Mouse (Mus musculus): ENCODE results near the gene Hyou1. TPM values are rescaled to one million over a fixed set of nuclear protein-coding genes. Genes with fewer than 3 reads are reported as not detected.
A peak's percentile ranks its signal among the peaks of the same experiment; 100 is the strongest.
"Not testable (repeated sequence)": the region's sequence is repeated elsewhere in the genome, so short reads cannot be mapped to it uniquely, and the experiment has no call there.

Hyou1 gene
- polyA plus RNA-seq, 1 experiment from 2014 or later = 30.8 TPM

DNA sequence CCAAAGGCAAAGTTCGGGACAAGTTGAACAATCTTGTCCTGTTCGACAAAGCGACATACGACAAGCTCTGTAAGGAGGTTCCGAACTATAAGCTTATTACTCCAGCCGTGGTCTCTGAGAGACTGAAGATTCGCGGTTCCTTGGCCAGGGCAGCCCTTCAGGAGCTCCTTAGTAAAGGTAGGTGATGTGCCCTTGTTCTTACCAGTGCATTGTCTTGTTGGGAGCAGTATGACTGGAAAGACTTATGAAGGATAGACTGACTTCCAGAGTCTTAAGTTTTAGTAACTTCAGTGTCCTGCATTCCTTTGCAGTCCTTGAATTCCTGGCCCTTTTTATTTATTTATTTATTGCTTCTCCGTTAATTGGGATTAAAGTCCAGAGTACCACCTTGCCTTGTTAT is 29.4 kb downstream of the Hyou1 start:
- WGBS = 76% methylated on average over 9 of the region's 9 CpGs
- not testable (repeated sequence) for H3K27ac ChIP-seq; ATAC-seq (ENCODE audit: insufficient number of reproducible peaks, insufficient read depth, low FRiP score, low TSS enrichment, low read depth); H3K27me3 ChIP-seq; H3K9me3 ChIP-seq
- Histone ChIP-seq H3K4me1 (peaks cover 20% of the 10 kb centered on the region), H3K4me3 (peak overlapping the region; percentile 77), H3K4me2 (peak overlapping the region; percentile 75), H3K36me3 (peaks cover 69% of the 10 kb centered on the region), H3K9ac (peak overlapping the region; percentile 91)

DNA sequence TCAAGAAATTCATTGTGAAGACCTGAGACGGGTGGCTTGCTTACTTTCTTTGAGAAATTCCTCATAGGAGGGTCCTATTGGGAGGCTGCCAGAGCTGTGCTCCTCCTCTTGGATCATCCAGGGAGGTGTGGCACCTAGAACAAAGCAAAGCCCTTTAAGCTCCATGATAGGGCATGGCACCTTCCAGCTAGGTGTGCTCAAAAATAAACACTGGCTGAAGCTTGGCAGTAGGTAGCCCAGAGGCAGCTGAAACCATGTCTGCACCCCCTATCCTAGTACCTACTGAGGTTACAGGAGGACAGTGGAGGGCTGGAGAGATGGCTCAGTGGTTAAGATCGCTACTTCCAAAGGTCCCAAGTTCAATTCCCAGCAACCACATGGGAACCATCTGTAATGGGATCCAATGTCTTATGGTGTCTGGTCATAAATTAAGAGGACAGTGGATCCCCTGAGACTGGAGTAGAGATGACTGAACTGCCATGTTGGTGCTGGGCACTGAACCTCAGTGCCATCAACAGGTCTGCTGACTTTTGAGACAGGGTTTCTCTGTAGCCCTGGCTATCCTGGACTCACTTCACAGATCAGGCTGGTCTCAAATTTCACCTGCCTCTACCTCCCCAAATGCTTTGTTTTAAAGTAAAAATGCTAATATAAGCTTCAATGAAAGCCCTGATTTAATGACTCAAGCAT is 31.5 kb downstream of the Hyou1 start:
- Histone ChIP-seq H3K27ac (no peak overlapping the region), H3K9ac (no peak overlapping the region), H3K36me3 (peaks cover 64% of the 10 kb centered on the region), H3K4me2 (no peak overlapping the region), H3K27me3 (no peaks in the 10 kb centered on the region), H3K4me3 (no peak overlapping the region), H3K4me1 (peaks cover 16% of the 10 kb centered on the region), H3K9me3 (no peaks in the 10 kb centered on the region)
- WGBS = 84% methylated on average over 2 of the region's 2 CpGs
- no peak for ATAC-seq (ENCODE audit: insufficient number of reproducible peaks, insufficient read depth, low FRiP score, low TSS enrichment, low read depth)

DNA sequence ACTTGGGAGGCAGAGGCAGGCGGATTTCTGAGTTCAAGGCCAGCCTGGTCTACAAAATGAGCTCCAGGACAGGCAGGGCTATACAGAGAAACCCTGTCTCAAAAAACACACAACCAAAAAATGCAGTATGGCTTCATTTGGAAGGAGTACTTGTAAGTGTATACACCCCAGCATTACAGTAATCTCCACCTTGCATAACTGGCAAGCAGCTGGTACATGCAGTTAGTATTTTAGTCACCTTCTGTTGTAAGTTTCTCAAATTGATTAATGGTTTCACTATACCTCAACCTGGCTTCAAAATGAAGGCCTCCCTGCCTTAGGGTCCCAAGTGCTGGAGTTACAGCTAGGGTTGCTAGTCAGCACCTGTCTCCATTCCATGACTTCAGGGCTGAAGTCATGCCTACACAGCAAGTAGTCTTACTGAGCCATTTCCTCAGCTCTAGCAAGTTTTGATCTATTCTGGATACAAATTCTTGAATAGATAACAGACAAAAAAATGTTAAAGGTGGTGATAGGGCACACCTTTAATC is 32.4 kb downstream of the Hyou1 start:
- no peak overlapping the region for H3K9ac ChIP-seq
- no peak overlapping the region for H3K4me3 ChIP-seq
- peaks cover 71% of the 10 kb centered on the region for H3K36me3 ChIP-seq
- H3K9me3 ChIP-seq = no peaks in the 10 kb centered on the region
- peaks cover 12% of the 10 kb centered on the region; the same call in 1 of the 2 replicates for H3K4me1 ChIP-seq
- H3K27me3 ChIP-seq = no peaks in the 10 kb centered on the region
- 84% methylated on average over 1 of the region's 1 CpGs for WGBS
- H3K4me2 ChIP-seq = no peak overlapping the region
- no peak overlapping the region for H3K27ac ChIP-seq
- no peak for ATAC-seq (ENCODE audit: insufficient number of reproducible peaks, insufficient read depth, low FRiP score, low TSS enrichment, low read depth)

DNA sequence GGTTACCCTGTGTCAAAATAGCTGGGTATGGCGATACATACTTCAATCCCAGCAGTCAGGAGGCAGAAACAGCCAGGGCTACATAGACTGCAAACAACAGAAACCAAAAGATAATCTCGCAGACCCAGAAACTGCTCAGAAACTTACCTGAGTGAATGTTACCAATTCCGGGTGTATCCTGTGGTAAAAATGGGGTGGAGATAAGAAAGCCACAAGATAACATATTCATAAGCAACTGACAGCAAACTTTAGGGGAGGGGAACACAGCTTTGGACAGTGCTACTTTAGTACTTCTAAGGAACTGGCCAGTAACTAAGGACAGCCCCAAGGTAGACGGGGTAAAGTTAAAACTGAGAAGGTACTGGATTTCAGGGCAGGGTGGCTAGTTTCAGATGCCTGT is 33.0 kb downstream of the Hyou1 start:
- 78% methylated on average over 4 of the region's 4 CpGs for WGBS

DNA sequence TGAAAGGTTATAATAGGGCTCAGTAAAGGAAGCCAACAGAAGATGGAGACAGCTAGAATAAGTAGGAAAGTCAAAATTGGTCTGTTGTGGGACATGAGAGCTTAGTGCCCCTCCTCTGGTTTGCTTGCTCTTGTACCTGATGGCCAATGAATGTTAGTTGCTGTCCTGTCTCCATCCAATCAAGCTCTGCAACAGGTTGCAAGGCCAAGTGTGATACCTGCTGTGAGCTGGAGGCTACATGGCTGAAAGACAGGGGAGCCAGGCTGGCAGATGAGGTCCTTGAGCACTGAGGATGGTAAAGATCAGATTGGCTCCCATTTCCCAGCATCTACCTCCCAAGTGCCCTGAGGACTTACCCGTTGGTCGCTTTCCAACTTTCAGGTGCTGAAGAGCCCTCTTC is 33.5 kb downstream of the Hyou1 start:
- Histone ChIP-seq H3K36me3 (peaks cover 71% of the 10 kb centered on the region), H3K4me1 (peaks cover 19% of the 10 kb centered on the region), H3K9ac (no peak overlapping the region), H3K9me3 (no peaks in the 10 kb centered on the region), H3K4me2 (no peak overlapping the region), H3K27ac (no peak overlapping the region), H3K27me3 (no peaks in the 10 kb centered on the region), H3K4me3 (no peak overlapping the region)
- WGBS = 79% methylated on average over 2 of the region's 2 CpGs
- ATAC-seq (ENCODE audit: insufficient number of reproducible peaks, insufficient read depth, low FRiP score, low TSS enrichment, low read depth) = no peak

More for the DNA sequence above, 33.0 kb downstream of the Hyou1 start:
- H3K9me3 ChIP-seq = no peaks in the 10 kb centered on the region
- no peak overlapping the region for H3K4me2 ChIP-seq
- no peak for ATAC-seq (ENCODE audit: insufficient number of reproducible peaks, insufficient read depth, low FRiP score, low TSS enrichment, low read depth)
- no peak overlapping the region for H3K9ac ChIP-seq
- peaks cover 16% of the 10 kb centered on the region for H3K4me1 ChIP-seq
- no peaks in the 10 kb centered on the region for H3K27me3 ChIP-seq
- H3K4me3 ChIP-seq = no peak overlapping the region
- H3K36me3 ChIP-seq = peaks cover 71% of the 10 kb centered on the region
- H3K27ac ChIP-seq = no peak overlapping the region

DNA sequence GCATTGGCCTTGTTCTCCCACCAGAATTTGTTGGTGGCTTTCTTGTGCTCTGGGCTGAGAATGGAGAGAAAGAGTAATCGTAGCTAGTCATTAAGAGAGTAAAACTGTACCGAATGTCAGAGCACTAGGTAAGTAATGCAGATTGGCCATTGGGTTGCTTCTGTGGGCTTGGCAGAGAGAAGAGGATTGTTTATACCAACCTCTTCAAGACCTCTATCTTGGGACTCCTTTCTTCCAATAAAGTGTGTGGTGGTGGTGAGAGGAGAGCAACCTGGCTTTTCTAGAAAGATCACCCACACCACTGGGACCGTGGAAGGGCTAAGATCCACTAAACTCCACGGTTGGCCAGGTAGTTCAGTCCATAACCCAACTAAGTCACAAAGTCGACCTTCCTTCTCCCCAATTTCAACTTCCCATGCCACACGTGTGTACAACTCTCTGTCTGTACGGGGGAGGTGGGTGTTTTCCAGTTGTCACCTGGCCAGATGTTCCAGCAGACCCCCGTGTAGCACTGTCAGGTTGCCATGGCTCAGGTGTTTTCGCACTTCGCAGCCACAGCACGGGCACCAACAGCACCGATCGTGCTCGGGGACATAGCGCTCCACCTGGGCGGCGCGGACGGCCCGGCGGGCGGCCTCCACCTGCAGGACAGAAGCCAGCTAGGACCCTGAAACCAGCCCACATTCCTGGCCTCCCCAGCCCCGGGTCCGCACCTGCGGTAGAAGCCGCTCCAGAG is 38.0 kb downstream of the Hyou1 start:
- H3K9me3 ChIP-seq = no peaks in the 10 kb centered on the region
- peak overlapping the region; percentile 68 for H3K27ac ChIP-seq
- ATAC-seq (ENCODE audit: insufficient number of reproducible peaks, insufficient read depth, low FRiP score, low TSS enrichment, low read depth) = no peak
- H3K9ac ChIP-seq = peak overlapping the region; percentile 92
- WGBS = 7% methylated on average over 26 of the region's 26 CpGs
- H3K27me3 ChIP-seq = no peaks in the 10 kb centered on the region
- peak overlapping the region; percentile 91 for H3K4me2 ChIP-seq
- peak overlapping the region; percentile 88 for H3K4me3 ChIP-seq
- H3K36me3 ChIP-seq = peaks cover 36% of the 10 kb centered on the region
- peaks cover 10% of the 10 kb centered on the region for H3K4me1 ChIP-seq

DNA sequence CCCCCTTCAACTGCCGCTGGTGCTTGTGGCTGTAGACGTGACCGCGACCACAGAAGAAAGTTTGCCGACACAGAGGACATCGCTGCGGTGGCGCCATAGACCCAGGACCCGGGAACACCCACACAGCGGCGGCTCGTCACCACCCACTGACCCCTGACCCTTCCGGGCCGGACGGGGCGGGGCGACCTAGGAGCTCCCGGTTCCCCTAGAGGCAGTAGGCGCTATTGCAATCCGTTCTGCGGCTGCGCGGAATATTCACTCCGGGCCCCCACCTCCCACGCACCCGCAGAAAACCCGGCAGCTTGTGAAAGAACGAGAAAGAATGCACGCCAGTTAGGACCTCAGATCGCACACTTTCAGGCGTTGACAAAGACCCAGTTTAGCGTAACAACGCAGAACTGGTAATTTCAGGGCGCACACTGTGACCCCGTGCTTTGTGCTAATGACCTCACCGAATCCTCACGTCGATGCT is 38.6 kb downstream of the Hyou1 start:
- Histone ChIP-seq H3K9ac (peak overlapping the region; percentile 92), H3K4me3 (peak overlapping the region; percentile 88), H3K36me3 (peaks cover 30% of the 10 kb centered on the region), H3K27me3 (no peaks in the 10 kb centered on the region), H3K27ac (peak overlapping the region; percentile 70), H3K4me2 (peak overlapping the region; percentile 91), H3K9me3 (no peaks in the 10 kb centered on the region), H3K4me1 (peaks cover 10% of the 10 kb centered on the region)
- under 1% methylated on average over 38 of the region's 38 CpGs for WGBS
- peak; percentile 70; the same call in 1 of the 2 replicates for ATAC-seq (ENCODE audit: insufficient number of reproducible peaks, insufficient read depth, low FRiP score, low TSS enrichment, low read depth)

DNA sequence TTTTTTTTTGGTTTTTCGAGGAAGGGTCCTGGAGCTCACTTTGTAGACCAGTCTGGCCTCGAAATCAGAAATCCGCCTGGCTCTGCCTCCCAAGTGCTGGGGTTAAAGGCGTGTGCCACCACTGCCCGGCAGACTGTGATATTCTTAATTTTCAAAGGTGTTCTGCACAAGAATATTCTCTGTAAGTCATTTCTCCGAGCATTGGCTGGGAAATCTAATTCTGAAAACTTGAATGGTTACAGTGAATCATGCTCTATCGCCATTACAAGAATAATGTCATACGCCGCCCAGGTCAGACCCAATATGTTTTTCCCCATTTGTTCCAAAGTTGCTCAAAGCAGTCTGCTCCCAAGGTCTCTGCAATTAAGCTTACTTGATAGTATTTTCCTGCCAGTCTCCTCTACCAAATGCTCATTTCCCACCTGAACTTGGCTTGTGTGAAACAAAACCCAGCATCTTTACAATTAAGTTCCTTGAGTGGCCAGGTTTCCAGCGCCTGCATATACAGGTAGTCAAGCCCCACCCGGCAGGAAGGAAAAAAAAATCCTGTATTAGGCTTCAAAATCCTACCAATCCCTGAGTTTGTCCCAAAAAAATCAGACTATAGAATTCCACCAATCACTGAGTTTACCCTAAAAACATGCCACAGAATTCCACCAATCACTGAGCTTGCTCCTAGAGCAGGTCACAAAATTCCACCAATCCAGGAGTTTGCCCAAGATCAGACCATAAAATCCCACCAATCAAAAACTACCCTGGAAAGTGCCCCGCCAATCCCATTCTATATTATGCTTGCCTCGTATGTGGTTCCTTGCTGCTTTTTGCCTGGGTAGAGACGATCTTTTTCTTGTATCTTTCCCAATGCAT is 39.5 kb downstream of the Hyou1 start, which contains the start of gene Ccdc84:
Ccdc84 (minus strand) TSS at position 51 of the 867 bp plus-strand sequence.
- Histone ChIP-seq H3K4me3 (peak within 1 kb of the TSS; percentile 88), H3K36me3 (peaks cover 22% of the 10 kb centered on the region), H3K9ac (peak within 1 kb of the TSS; percentile 92), H3K9me3 (no peaks in the 10 kb centered on the region), H3K4me1 (peaks cover 10% of the 10 kb centered on the region), H3K27me3 (no peaks in the 10 kb centered on the region), H3K27ac (peak within 1 kb of the TSS; percentile 70), H3K4me2 (peak within 1 kb of the TSS; percentile 91)
- no peak for ATAC-seq (ENCODE audit: insufficient number of reproducible peaks, insufficient read depth, low FRiP score, low TSS enrichment, low read depth)
- WGBS = 78% methylated on average over 14 of the region's 14 CpGs

DNA sequence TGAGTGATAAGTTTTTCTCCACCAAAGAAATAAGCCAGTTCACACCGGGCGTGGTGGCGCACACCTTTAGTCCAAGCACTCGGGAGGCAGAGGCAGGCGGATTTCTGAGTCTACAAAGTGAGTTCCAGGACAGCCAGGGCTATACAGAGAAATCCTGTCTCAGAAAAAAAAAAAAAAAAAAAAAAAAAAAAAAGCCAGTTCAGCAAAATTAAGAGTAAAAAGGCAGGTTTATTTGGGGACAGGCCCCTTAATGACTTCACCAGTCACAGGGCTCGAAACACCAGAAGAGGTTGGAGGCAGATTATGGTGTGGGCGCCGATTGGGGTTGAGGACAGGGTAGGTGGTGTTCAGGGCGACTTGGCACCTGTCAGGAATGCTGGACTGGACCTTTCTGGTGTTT is 40.4 kb downstream of the Hyou1 start:
- H3K27me3 ChIP-seq; ATAC-seq (ENCODE audit: insufficient number of reproducible peaks, insufficient read depth, low FRiP score, low TSS enrichment, low read depth); H3K9me3 ChIP-seq; H3K4me2 ChIP-seq; H3K9ac ChIP-seq; H3K4me1 ChIP-seq; H3K4me3 ChIP-seq; H3K27ac ChIP-seq: not testable (repeated sequence)
- peaks cover 14% of the 10 kb centered on the region for H3K36me3 ChIP-seq
- 94% methylated on average over 9 of the region's 9 CpGs for WGBS

DNA sequence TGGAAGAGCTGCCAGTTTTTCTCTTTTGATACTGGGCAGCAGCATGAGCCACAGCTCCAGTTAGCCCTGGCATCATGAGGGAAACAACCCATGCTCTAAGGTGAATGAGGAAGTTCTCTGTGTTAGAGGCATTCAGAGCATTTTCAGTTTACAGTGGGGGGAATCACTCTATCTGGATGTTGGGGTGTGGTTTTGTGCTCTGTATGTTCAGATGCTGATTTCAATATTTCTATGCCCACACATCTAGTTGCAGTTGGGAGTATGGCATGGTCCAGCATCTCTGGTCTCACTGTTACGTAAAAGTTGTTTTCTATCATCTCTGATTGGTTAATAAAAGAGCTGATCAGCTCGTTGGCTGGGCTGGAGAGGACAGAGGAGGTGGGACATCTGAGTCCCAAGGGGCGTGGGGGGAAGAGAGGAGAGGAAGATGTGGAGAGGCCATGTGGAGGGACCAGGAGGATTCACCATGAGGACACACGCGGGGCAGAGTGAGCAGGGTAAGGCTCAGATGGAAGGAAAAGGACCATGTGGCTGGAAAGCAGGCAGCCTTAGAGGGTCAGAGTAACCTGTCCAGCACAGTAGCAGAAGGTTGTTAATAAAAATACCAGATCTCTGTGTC is 41.1 kb downstream of the Hyou1 start:
- no peak for ATAC-seq (ENCODE audit: insufficient number of reproducible peaks, insufficient read depth, low FRiP score, low TSS enrichment, low read depth)
- Histone ChIP-seq H3K4me3 (no peak overlapping the region), H3K9ac (no peak overlapping the region), H3K36me3 (peaks cover 11% of the 10 kb centered on the region), H3K27me3 (no peaks in the 10 kb centered on the region), H3K4me2 (no peak overlapping the region), H3K27ac (no peak overlapping the region), H3K9me3 (no peaks in the 10 kb centered on the region), H3K4me1 (peaks cover 10% of the 10 kb centered on the region)
- 73% methylated on average over 5 of the region's 5 CpGs for WGBS

DNA sequence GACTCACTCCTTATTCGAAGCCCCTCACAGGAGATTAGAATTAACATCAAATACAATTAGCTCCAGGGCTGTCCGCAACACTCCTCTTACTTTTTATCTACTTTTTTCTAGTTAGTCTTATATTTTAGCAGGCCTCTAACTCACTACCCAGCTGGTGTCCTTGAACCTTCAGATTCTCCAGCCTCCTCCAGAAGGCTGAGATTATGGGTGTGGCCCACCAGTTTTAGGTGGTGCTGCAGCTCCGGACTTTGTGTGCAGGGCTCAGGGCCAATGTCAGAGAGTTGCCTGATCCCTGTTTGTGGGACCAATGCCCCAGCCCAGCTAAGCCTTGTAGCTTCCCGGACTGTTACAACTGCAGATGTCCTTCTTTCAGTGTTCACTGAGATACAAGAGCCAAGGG is 44.3 kb downstream of the Hyou1 start:
- 87% methylated on average over 4 of the region's 4 CpGs for WGBS
- H3K9ac ChIP-seq = no peak overlapping the region
- H3K4me1 ChIP-seq = no peaks in the 10 kb centered on the region
- H3K4me3 ChIP-seq = no peak overlapping the region
- H3K9me3 ChIP-seq = no peaks in the 10 kb centered on the region
- ATAC-seq (ENCODE audit: insufficient number of reproducible peaks, insufficient read depth, low FRiP score, low TSS enrichment, low read depth) = no peak
- H3K4me2 ChIP-seq = no peak overlapping the region
- H3K27me3 ChIP-seq = no peaks in the 10 kb centered on the region
- no peaks in the 10 kb centered on the region for H3K36me3 ChIP-seq
- no peak overlapping the region for H3K27ac ChIP-seq

All from embryonic facial prominence, embryonic 13.5 days (tissue).